Mouse (Mus musculus) myocyte (in vitro differentiated cells): Measurements from ENCODE around the gene Dcun1d3.

Source experiments
- MYOD1 ChIP-seq, 3 experiments: IDR thresholded peaks; one replicate each; pipeline ENCODE4 v1.6.1; 2011; ENCODE audit warnings: control low read depth in 2 of 3, low read depth in 2 of 3, mild to moderate bottlenecking in 2 of 3, moderate library complexity in 1 of 3; ENCODE audit not compliant: insufficient read length in 2 of 3, control insufficient read depth in 1 of 3
- MYOG ChIP-seq, 3 experiments: IDR thresholded peaks; one replicate each; pipeline ENCODE4 v1.6.1; 2011; ENCODE audit warnings: control low read depth in 2 of 3, low read depth in 2 of 3, mild to moderate bottlenecking in 2 of 3; ENCODE audit not compliant: insufficient read length in 2 of 3, control insufficient read depth in 1 of 3, insufficient read depth in 1 of 3
- POLR2A ChIP-seq: IDR thresholded peaks from one replicate; pipeline ENCODE4 v1.6.1; 2011; ENCODE audit warnings: low read depth, mild to moderate bottlenecking, control low read depth, moderate library complexity; ENCODE audit not compliant: insufficient read length
- USF1 ChIP-seq: IDR thresholded peaks from one replicate; pipeline ENCODE4 v1.6.1; 2011; ENCODE audit warnings: low read depth, mild to moderate bottlenecking, control low read depth, moderate library complexity

- TF ChIP-seq MYOG (IDR thresholded peaks at IDR 0.05; ENCODE audit: control insufficient read depth in 1 of 3, insufficient read depth in 1 of 3, insufficient read length in 2 of 3, low read depth in 2 of 3) (no peak), POLR2A (no peak), USF1 (no peak), MYOD1 (IDR thresholded peaks at IDR 0.05; ENCODE audit: control insufficient read depth in 1 of 3, insufficient read length in 2 of 3, low read depth in 2 of 3) (no peak)
These were observed 30.0 kb downstream of the Dcun1d3 start for GRCm38 (mm10) chr7:119866136-119866535.
